Mouse (Mus musculus) kidney, adult 2 months (tissue): Measurements from ENCODE around the gene Plekha3.

Source experiments
- CTCF ChIP-seq: fragments of 200-500 bp; conservative IDR thresholded peaks from 2 replicates; pipeline ENCODE4 v1.5.1; 2011; ENCODE audit warnings: low read depth, mild to moderate bottlenecking, control low read depth, low read length, moderate library complexity, mixed read lengths; ENCODE audit not compliant: insufficient read depth, insufficient read length
- POLR2A ChIP-seq: fragments of 200-500 bp; IDR thresholded peaks from one replicate; pipeline ENCODE4 v1.6.1; 2011; ENCODE audit warnings: low read depth, low read length, control low read depth

GRCm38 (mm10) chr2:76647883-76648570, 27.1 kb upstream of the Plekha3 start, which contains the start of the genes Prkra and Pjvk:
- TF ChIP-seq CTCF (no peak), POLR2A (peak; percentile 49)
